Mouse (Mus musculus) midbrain, embryonic 11.5 days (tissue): ENCODE measurements around the gene Ifnk. TPM values are rescaled to one million over a fixed set of nuclear protein-coding genes. Genes with fewer than 3 reads are reported as not detected.
A peak's percentile ranks its signal among the peaks of the same experiment; 100 is the strongest.

Experiments used
- ATAC-seq: fragments of 200-750 bp; cut with Nextera tagmentation; 2 replicates; pipeline ENCODE4 v1.8.0; 2017; ENCODE audit warnings: moderate TSS enrichment, moderate library complexity; ENCODE audit not compliant: low FRiP score
- DNase-seq: peaks from one replicate; pipeline ENCODE4 v3.0.0; 2015; ENCODE audit warnings: low spot score; ENCODE audit errors: missing footprints
- H3K27ac ChIP-seq: fragments of 300-500 bp; sonication (generic); 2 replicates; pipeline ENCODE4 v1.5.1; 2014; ENCODE audit warnings: low read depth, low read length
- H3K27me3 ChIP-seq: fragments of 300-500 bp; sonication (generic); 2 replicates; pipeline ENCODE4 v1.6.1; 2014; ENCODE audit warnings: mild to moderate bottlenecking, low read length, moderate library complexity, mixed read lengths; ENCODE audit not compliant: control insufficient read depth, insufficient read depth
- H3K36me3 ChIP-seq: fragments of 300-500 bp; sonication (generic); 2 replicates; pipeline ENCODE4 v1.6.1; 2014; ENCODE audit warnings: mild to moderate bottlenecking, low read length, moderate library complexity, mixed read lengths; ENCODE audit not compliant: control insufficient read depth, insufficient read depth
- H3K4me1 ChIP-seq: fragments of 300-500 bp; sonication (generic); 2 replicates; pipeline ENCODE4 v1.6.1; 2014; ENCODE audit warnings: low read length; ENCODE audit not compliant: control insufficient read depth, insufficient read depth
- H3K4me2 ChIP-seq: fragments of 300-500 bp; sonication (generic); 2 replicates; pipeline ENCODE4 v1.6.1; 2014; ENCODE audit warnings: mild to moderate bottlenecking, moderate library complexity
- H3K4me3 ChIP-seq: fragments of 300-500 bp; sonication (generic); 2 replicates; pipeline ENCODE4 v1.5.1; 2014; ENCODE audit warnings: low read depth, low read length
- H3K9ac ChIP-seq: fragments of 300-500 bp; sonication (generic); 2 replicates; pipeline ENCODE4 v1.6.1; 2014; ENCODE audit warnings: low read length
- H3K9me3 ChIP-seq: fragments of 300-500 bp; sonication (generic); 2 replicates; pipeline ENCODE4 v1.6.1; 2016; ENCODE audit warnings: low read length; ENCODE audit not compliant: control insufficient read depth
- WGBS: fragments of 180-500 bp; shearing (Covaris S2); extraction: QIAGEN DNeasy Blood & Tissue Kit; methylation state at CpG from one replicate; pipeline ENCODE4 v1.1.7; 2014; 5-methylcytosine and 5-hydroxymethylcytosine counted together
- polyA plus RNA-seq: library from polyadenylated mRNA; unstranded; fragments of >200 nt; fragmentation: Nextera tagmentation; extraction: Ambion mirVana; gene quantifications from 2 replicates; pipeline ENCODE4 v1.2.1, GENCODE M21; 2014

The Ifnk gene
- polyA plus RNA-seq, 1 experiment from 2014 or later: 0.46 TPM

DNA sequence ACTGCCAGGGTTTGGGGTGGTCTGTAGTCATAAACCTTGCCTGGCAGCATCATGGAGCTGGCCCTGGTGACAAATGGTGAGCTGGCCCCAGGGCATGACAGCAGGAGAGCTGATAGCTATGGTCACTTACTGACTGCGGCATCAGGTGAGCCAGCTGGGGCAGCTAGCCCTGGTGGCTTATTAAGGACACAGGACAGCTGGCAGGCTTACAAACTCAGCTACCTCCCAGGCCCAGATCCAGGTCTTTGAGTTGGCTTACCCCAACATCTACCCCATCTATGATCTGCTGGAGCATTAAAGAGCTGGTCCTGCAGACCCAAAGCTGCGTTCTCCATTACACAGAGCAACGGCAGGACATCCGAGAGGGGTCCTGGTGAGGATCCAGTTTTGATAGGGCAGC lies 18.4 kb upstream of the Ifnk start:
- no peaks in the 10 kb centered on the region for H3K27me3 ChIP-seq
- H3K4me2 ChIP-seq: no peak overlapping the region
- H3K27ac ChIP-seq: no peak overlapping the region
- DNase-seq (no peak), ATAC-seq (no peak)
- H3K4me1 ChIP-seq: peaks cover 2% of the 10 kb centered on the region; the same call in 1 of the 2 replicates
- H3K9me3 ChIP-seq: no peaks in the 10 kb centered on the region
- 89% methylated on average over 4 of the region's 4 CpGs for WGBS
- no peak overlapping the region for H3K4me3 ChIP-seq
- H3K9ac ChIP-seq: no peak overlapping the region
- H3K36me3 ChIP-seq: no peaks in the 10 kb centered on the region

DNA sequence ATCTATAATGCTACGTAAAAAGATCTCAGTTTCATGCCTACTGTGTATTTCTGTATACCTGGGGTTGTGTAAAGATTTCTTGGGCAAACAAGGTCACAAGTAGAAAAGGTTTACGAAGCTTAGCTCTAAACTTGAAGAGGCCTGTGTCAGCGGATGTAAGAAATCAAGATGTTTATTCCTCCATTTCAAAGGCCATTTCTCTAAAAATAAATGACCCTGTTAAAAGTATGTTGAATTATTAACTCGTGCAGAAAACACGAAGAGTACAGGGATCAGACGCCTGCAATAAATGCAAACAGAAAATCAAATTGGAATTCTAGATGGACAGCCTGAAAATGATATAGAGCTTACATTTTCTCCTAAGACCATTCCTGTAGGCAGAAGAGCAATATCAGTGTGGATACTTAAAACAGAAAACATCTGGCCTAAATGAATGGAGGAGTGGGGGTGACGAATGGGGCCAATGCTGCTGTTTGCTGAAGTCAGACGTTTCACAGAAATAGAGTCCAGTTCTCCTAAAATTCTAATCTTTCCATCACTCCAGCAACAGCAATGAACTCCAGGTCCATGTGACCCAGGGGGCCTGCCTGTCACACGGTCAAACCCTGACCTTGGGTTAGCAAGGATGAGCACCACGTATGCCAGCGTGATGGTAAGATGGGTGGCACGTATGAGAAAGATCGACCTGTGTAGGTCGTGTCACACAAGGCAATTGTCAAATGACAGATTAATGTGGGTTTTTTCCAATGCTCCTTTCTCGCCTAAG lies 16.8 kb upstream of the Ifnk start:
- ATAC-seq: no peak
- no peak for DNase-seq
- WGBS: 90% methylated on average over 15 of the region's 15 CpGs
- H3K9me3 ChIP-seq: no peaks in the 10 kb centered on the region
- no peaks in the 10 kb centered on the region for H3K27me3 ChIP-seq
- H3K4me1 ChIP-seq: peaks cover 2% of the 10 kb centered on the region; the same call in 1 of the 2 replicates
- H3K4me2 ChIP-seq: no peak overlapping the region
- H3K27ac ChIP-seq: no peak overlapping the region
- H3K36me3 ChIP-seq: no peaks in the 10 kb centered on the region
- H3K4me3 ChIP-seq: no peak overlapping the region
- H3K9ac ChIP-seq: no peak overlapping the region

GRCm38 (mm10) chr4:35135806-35136205 lies 16.1 kb upstream of the Ifnk start:
- H3K4me3 ChIP-seq: no peak overlapping the region
- no peak for DNase-seq
- no peak for ATAC-seq
- H3K9me3 ChIP-seq: no peaks in the 10 kb centered on the region
- no peak overlapping the region for H3K27ac ChIP-seq
- H3K36me3 ChIP-seq: no peaks in the 10 kb centered on the region
- H3K4me1 ChIP-seq: peaks cover 2% of the 10 kb centered on the region; the same call in 1 of the 2 replicates
- 83% methylated on average over 4 of the region's 4 CpGs for WGBS
- H3K9ac ChIP-seq: no peak overlapping the region
- no peak overlapping the region for H3K4me2 ChIP-seq
- H3K27me3 ChIP-seq: no peaks in the 10 kb centered on the region

DNA sequence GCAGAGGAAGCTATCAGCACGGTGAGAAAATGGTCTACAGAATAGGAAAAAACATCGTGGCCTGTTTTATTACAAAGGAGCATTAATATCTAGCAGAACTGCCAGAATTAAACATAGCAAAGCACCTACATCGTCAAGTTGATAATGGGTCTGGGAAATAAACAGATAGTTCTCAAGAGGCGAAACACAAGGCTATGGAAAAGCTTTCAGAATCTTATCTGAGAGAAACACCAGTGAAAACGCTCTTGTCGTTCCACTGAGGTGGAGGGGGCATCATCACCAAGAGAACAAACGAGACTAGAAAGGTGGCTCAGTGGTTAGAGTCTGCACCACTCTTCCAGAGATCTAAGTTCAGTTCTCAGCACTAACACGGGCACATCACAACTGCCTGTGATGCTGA lies 14.9 kb upstream of the Ifnk start:
- Histone ChIP-seq H3K36me3 (no peaks in the 10 kb centered on the region), H3K9me3 (no peaks in the 10 kb centered on the region), H3K4me3 (no peak overlapping the region), H3K27me3 (no peaks in the 10 kb centered on the region), H3K9ac (no peak overlapping the region), H3K4me1 (peaks cover 2% of the 10 kb centered on the region; the same call in 1 of the 2 replicates), H3K27ac (no peak overlapping the region), H3K4me2 (no peak overlapping the region)
- WGBS: 91% methylated on average over 8 of the region's 8 CpGs
- DNase-seq (no peak), ATAC-seq (no peak)

GRCm38 (mm10) chr4:35138077-35138476 lies 13.8 kb upstream of the Ifnk start:
- Histone ChIP-seq H3K4me2 (no peak overlapping the region), H3K27ac (no peak overlapping the region), H3K9me3 (no peaks in the 10 kb centered on the region), H3K9ac (no peak overlapping the region), H3K4me3 (no peak overlapping the region), H3K36me3 (no peaks in the 10 kb centered on the region), H3K4me1 (peaks cover 2% of the 10 kb centered on the region; the same call in 1 of the 2 replicates), H3K27me3 (no peaks in the 10 kb centered on the region)
- WGBS: 51% methylated on average over 6 of the region's 6 CpGs
- DNase-seq (no peak), ATAC-seq (no peak)

- Histone ChIP-seq H3K9me3 (no peaks in the 10 kb centered on the region), H3K27ac (no peak overlapping the region), H3K4me2 (no peak overlapping the region), H3K36me3 (no peaks in the 10 kb centered on the region), H3K4me1 (peaks cover 2% of the 10 kb centered on the region; the same call in 1 of the 2 replicates), H3K9ac (no peak overlapping the region), H3K4me3 (no peak overlapping the region), H3K27me3 (no peaks in the 10 kb centered on the region)
- DNase-seq (no peak), ATAC-seq (no peak)
- WGBS: 87% methylated on average over 6 of the region's 6 CpGs
These were observed 11.5 kb upstream of the Ifnk start for GRCm38 (mm10) chr4:35140317-35140716.

- H3K27ac ChIP-seq: no peak overlapping the region
- DNase-seq (no peak), ATAC-seq (no peak)
- H3K9me3 ChIP-seq: no peaks in the 10 kb centered on the region
- H3K9ac ChIP-seq: no peak overlapping the region
- no peak overlapping the region for H3K4me2 ChIP-seq
- WGBS: 86% methylated on average over 12 of the region's 12 CpGs
- no peaks in the 10 kb centered on the region for H3K4me1 ChIP-seq
- no peaks in the 10 kb centered on the region for H3K36me3 ChIP-seq
- H3K4me3 ChIP-seq: no peak overlapping the region
- no peaks in the 10 kb centered on the region for H3K27me3 ChIP-seq
These were observed 8.3 kb upstream of the Ifnk start for GRCm38 (mm10) chr4:35143472-35144102.

DNA sequence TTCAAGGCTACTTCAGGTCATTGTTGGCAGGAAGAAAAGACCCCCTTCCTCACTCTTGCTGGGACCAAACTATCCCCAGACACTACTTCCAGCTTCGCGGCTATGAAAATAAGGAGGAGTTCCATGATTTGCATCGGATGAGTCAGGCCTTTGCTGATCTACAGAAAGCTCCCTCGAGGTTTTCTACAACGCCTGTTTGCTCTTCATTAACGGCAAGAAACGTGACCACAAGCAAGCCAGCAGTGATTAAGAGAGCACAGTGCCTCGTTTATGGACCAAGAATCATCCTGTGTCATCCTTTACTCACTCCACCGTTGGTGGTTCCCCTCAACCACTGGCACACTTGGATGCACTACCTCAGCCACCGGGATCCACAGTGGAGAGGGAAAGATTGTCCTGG lies 6.1 kb upstream of the Ifnk start:
- Histone ChIP-seq H3K4me3 (no peak overlapping the region), H3K36me3 (no peaks in the 10 kb centered on the region), H3K27me3 (no peaks in the 10 kb centered on the region), H3K4me2 (no peak overlapping the region), H3K9me3 (no peaks in the 10 kb centered on the region), H3K27ac (no peak overlapping the region), H3K4me1 (no peaks in the 10 kb centered on the region), H3K9ac (no peak overlapping the region)
- no peak for DNase-seq
- ATAC-seq: no peak
- 91% methylated on average over 10 of the region's 10 CpGs for WGBS

- Histone ChIP-seq H3K27me3 (no peaks in the 10 kb centered on the region), H3K27ac (no peak overlapping the region), H3K9me3 (no peaks in the 10 kb centered on the region), H3K36me3 (no peaks in the 10 kb centered on the region), H3K9ac (no peak overlapping the region), H3K4me1 (no peaks in the 10 kb centered on the region), H3K4me3 (no peak overlapping the region), H3K4me2 (no peak overlapping the region)
- ATAC-seq (no peak), DNase-seq (peak; percentile 44)
- 94% methylated on average over 5 of the region's 5 CpGs for WGBS
These were observed 5.3 kb upstream of the Ifnk start for GRCm38 (mm10) chr4:35146597-35146996.
